Comparison of ENCODE assay signal across 8 mouse cellular contexts in the genomic region with DNA sequence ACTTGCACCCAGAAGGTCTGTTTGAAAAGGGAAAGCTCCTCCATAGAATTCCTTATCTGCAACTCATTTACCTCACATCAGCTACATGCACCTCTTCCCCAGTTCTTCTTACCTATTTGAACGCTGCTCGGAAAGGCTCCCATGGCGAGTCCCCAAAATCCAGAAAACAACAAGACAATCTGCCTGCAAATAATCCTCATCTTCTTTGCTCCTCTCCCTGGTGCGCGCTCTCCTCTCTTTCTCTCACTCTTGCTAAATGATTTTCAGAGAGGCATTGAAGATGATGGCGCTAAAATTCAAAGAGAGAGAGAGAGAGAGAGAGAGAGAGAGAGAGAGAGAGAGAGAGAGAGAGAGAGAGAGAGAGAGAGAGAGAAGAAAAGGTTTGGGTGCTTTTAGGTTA. TPM values are rescaled to one million over a fixed set of nuclear protein-coding genes. Genes with fewer than 3 reads are reported as not detected.
DNase-seq lines count a peak whose midpoint lies in the region; ATAC-seq and TF ChIP-seq lines count a peak whose summit lies in the region.

No protein-coding gene starts in this region.

- H3K4me3 ChIP-seq in kidney, embryonic 15.5 days (replicated peaks) = peak overlapping the region; percentile 64
- H3K4me3 ChIP-seq in embryonic fibroblast, embryonic 13.5 days (ENCODE audit: insufficient read depth, low read length) = peak overlapping the region; percentile 48; the same call in 1 of the 2 replicates
- H3K4me3 ChIP-seq in limb, embryonic 13.5 days = peak overlapping the region; percentile 63

- 2% methylated on average over 5 of the region's 6 CpGs for WGBS in kidney, embryonic 15.5 days
- WGBS in limb, embryonic 13.5 days = 3% methylated on average over 5 of the region's 6 CpGs

- H3K9me3 ChIP-seq in kidney, embryonic 15.5 days (replicated peaks) = no peaks in the 10 kb centered on the region
- no peaks in the 10 kb centered on the region for H3K9me3 ChIP-seq in limb, embryonic 13.5 days

- H3K27ac ChIP-seq in kidney, embryonic 15.5 days = peak overlapping the region; percentile 86; the same call in 1 of the 2 replicates
- no peak overlapping the region for H3K27ac ChIP-seq in embryonic fibroblast, embryonic 13.5 days (ENCODE audit: insufficient read depth, low read length)
- no peak overlapping the region for H3K27ac ChIP-seq in limb, embryonic 13.5 days

- no peak for TF ChIP-seq CTCF in embryonic fibroblast, embryonic 13.5 days (IDR thresholded peaks at IDR 0.05; ENCODE audit: borderline replicate concordance, insufficient read depth, low read length)

- H3K4me2 ChIP-seq in kidney, embryonic 15.5 days = peak overlapping the region; percentile 89
- H3K4me2 ChIP-seq in limb, embryonic 13.5 days (replicated peaks) = peak overlapping the region; percentile 93

- TF ChIP-seq POLR2A in embryonic fibroblast, embryonic 13.5 days (IDR thresholded peaks at IDR 0.05; ENCODE audit: low read depth, low read length) = no peak

- peaks cover 10% of the 10 kb centered on the region; the same call in 1 of the 2 replicates for H3K27me3 ChIP-seq in kidney, embryonic 15.5 days
- H3K27me3 ChIP-seq in limb, embryonic 13.5 days = peaks cover 8% of the 10 kb centered on the region

- ATAC-seq in kidney, embryonic 15.5 days (replicated peaks; ENCODE audit: low FRiP score) = no peak
- ATAC-seq in limb, embryonic 13.5 days (ENCODE audit: low FRiP score, low read depth) = no peak

- no peak overlapping the region; the same call in 1 of the 2 replicates for H3K9ac ChIP-seq in kidney, embryonic 15.5 days
- peak overlapping the region; percentile 63 for H3K9ac ChIP-seq in limb, embryonic 13.5 days

- no peaks in the 10 kb centered on the region for H3K4me1 ChIP-seq in kidney, embryonic 15.5 days
- H3K4me1 ChIP-seq in embryonic fibroblast, embryonic 13.5 days (ENCODE audit: control insufficient read depth, insufficient read depth, low read length) = no peaks in the 10 kb centered on the region
- H3K4me1 ChIP-seq in limb, embryonic 13.5 days = 0 out of 2 replicates have a peak, but pooled peaks cover 4% of the 10 kb centered on the region

- H3K36me3 ChIP-seq in kidney, embryonic 15.5 days = no peaks in the 10 kb centered on the region
- H3K36me3 ChIP-seq in limb, embryonic 13.5 days = no peaks in the 10 kb centered on the region

- DNase-seq in kidney, adult 8-10 months = no peak
- peak; percentile 38 for DNase-seq in cerebellum, adult 11-12 months
- no peak for DNase-seq in spleen, adult 18-20 months
- DNase-seq in spleen, postnatal 10 days (ENCODE audit: low spot score in 2 of 2) = no peak
- no peak for DNase-seq in lung, postnatal 10 days

RNA-seq across cellular contexts. Expression of a gene that starts 1.0 kb away (rescaled TPM):
- 12.6 and 12.8 TPM in 2 replicates for polyA plus RNA-seq in kidney, embryonic 15.5 days (2015; fragmentation: Nextera tagmentation; extraction: Ambion mirVana)
- polyA plus RNA-seq in embryonic fibroblast, embryonic 13.5 days (2011; ENCODE audit: insufficient read length, low read depth, missing spikeins) = 0.12 TPM in 1 of 2 replicates, not detected in the other
- 1.7 and 1.8 TPM in 2 replicates for polyA plus RNA-seq in limb, embryonic 13.5 days (2015; fragmentation: Nextera tagmentation; extraction: Ambion mirVana)
